Mouse (Mus musculus) liver, adult 2 months (tissue): ENCODE measurements around the gene H2-Ab1.

Experiments
- CTCF ChIP-seq: fragments of 200-500 bp; IDR thresholded peaks from 2 replicates; pipeline ENCODE4 v1.5.1; 2011; ENCODE audit warnings: low read depth, low read length, control low read depth
- POLR2A ChIP-seq: fragments of 200-500 bp; IDR thresholded peaks from 2 replicates; pipeline ENCODE4 v1.6.1; 2011; ENCODE audit warnings: low read length, control low read depth; ENCODE audit not compliant: insufficient read depth; ENCODE audit errors: extremely low read depth

GRCm38 (mm10) chr17:34270940-34271339 is 13.5 kb downstream of the H2-Ab1 start:
- TF ChIP-seq CTCF (no peak), POLR2A (no peak)
